Mouse (Mus musculus): ENCODE measurements around the gene Dph2. TPM values are rescaled to one million over a fixed set of nuclear protein-coding genes. Genes with fewer than 3 reads are reported as not detected.
A peak's percentile ranks its signal among the peaks of the same experiment; 100 is the strongest.

Dph2 gene
- not detected in 2 replicates for polyA plus RNA-seq (2012; ENCODE audit: insufficient read depth, insufficient read length, low replicate concordance, missing spikeins)

DNA sequence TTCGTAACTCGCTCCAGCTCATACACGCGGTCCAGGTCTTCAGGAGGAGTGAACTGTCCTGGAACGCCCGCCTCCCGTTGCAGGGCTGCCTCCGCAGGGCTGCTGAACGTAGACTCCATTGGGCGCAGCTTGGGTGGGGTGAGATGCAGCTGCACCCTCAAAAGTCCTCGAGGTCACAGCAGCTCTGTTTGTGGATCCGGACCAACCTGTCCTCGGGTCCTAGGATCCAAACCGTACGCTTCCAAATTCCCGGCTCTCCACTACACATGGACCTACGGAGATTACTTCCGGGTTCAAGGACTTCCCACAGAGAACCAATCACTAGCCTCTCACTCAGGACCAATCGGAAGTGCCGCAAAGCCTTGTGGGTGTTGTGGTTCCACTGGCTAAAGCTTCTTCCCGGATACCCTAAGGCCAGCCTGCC is at the start of gene Dph2:
TSS of gene Dph2 (minus strand) at position 295 of the 424 bp plus-strand sequence.
- Histone ChIP-seq H3K4me1 (ENCODE audit: control insufficient read depth, insufficient read depth, low read length) (peaks cover 9% of the 10 kb centered on the region), H3K4me3 (ENCODE audit: insufficient read depth, low read depth, low read length) (peak within 1 kb of the TSS; percentile 72), H3K27ac (ENCODE audit: insufficient read depth, low read depth, low read length) (0 out of 2 replicates have a peak within 1 kb of the TSS, but pooled peaks have one; percentile 3)
- 0% methylated on average over 21 of the region's 21 CpGs for WGBS
- TF ChIP-seq CTCF (IDR thresholded peaks at IDR 0.05; ENCODE audit: insufficient read depth, low read depth, low read length) (no peak), POLR2A (IDR thresholded peaks at IDR 0.05; ENCODE audit: insufficient read depth, low read depth, low read length) (no peak)

DNA sequence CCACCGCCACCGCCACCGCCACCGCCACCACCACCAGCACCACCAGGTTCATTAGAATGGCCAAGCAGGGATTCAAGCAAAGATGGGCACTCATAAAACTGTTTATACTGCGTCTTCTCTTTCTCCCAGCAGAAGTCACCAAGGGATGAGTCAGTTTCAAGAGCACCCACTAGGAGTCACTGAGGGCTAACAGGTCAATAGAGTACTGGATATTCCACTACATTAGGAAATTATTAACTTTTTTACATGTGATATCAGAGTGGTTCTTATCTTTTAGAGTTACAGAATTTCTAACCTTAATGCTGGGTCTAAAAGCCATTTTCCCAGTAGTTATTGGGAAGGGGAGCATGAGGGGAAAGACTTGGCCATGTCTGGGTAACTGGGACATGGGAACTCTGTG is 45.1 kb upstream of the Dph2 start:
- Histone ChIP-seq H3K27ac (ENCODE audit: insufficient read depth, low read depth, low read length) (no peak overlapping the region), H3K4me3 (ENCODE audit: insufficient read depth, low read depth, low read length) (no peak overlapping the region), H3K4me1 (ENCODE audit: control insufficient read depth, insufficient read depth, low read length) (no peaks in the 10 kb centered on the region)
- WGBS, result 92% methylated on average over 5 of the region's 5 CpGs
- TF ChIP-seq CTCF (IDR thresholded peaks at IDR 0.05; ENCODE audit: insufficient read depth, low read depth, low read length), result no peak
- TF ChIP-seq POLR2A (IDR thresholded peaks at IDR 0.05; ENCODE audit: insufficient read depth, low read depth, low read length), result no peak

- 93% methylated on average over 4 of the region's 4 CpGs for WGBS
- TF ChIP-seq POLR2A (IDR thresholded peaks at IDR 0.05; ENCODE audit: insufficient read depth, low read depth, low read length), result no peak
- no peak for TF ChIP-seq CTCF (IDR thresholded peaks at IDR 0.05; ENCODE audit: insufficient read depth, low read depth, low read length)
- H3K27ac ChIP-seq (ENCODE audit: insufficient read depth, low read depth, low read length), result no peak overlapping the region
Measured at GRCm38 (mm10) chr4:117934081-117934480, 42.2 kb upstream of the Dph2 start.

GRCm38 (mm10) chr4:117933248-117933647 is 41.4 kb upstream of the Dph2 start:
- 87% methylated on average over 5 of the region's 5 CpGs for WGBS
- TF ChIP-seq CTCF (IDR thresholded peaks at IDR 0.05; ENCODE audit: insufficient read depth, low read depth, low read length) (no peak), POLR2A (IDR thresholded peaks at IDR 0.05; ENCODE audit: insufficient read depth, low read depth, low read length) (no peak)
- no peak overlapping the region for H3K4me3 ChIP-seq (ENCODE audit: insufficient read depth, low read depth, low read length)
- no peak overlapping the region for H3K27ac ChIP-seq (ENCODE audit: insufficient read depth, low read depth, low read length)
- peaks cover 14% of the 10 kb centered on the region for H3K4me1 ChIP-seq (ENCODE audit: control insufficient read depth, insufficient read depth, low read length)

More at GRCm38 (mm10) chr4:117934081-117934480, 42.2 kb upstream of the Dph2 start:
- H3K4me3 ChIP-seq (ENCODE audit: insufficient read depth, low read depth, low read length), result no peak overlapping the region
- peaks cover 8% of the 10 kb centered on the region for H3K4me1 ChIP-seq (ENCODE audit: control insufficient read depth, insufficient read depth, low read length)

GRCm38 (mm10) chr4:117929391-117929881 is 37.6 kb upstream of the Dph2 start, which contains the start of gene Artn:
TSS of gene Artn (minus strand) at chr4:117929763.
- H3K27ac ChIP-seq (ENCODE audit: insufficient read depth, low read depth, low read length), result 0 out of 2 replicates have a peak within 1 kb of the TSS, but pooled peaks have one; percentile 16
- peaks cover 32% of the 10 kb centered on the region for H3K4me1 ChIP-seq (ENCODE audit: control insufficient read depth, insufficient read depth, low read length)
- no peak for TF ChIP-seq CTCF (IDR thresholded peaks at IDR 0.05; ENCODE audit: insufficient read depth, low read depth, low read length)
- TF ChIP-seq POLR2A (IDR thresholded peaks at IDR 0.05; ENCODE audit: insufficient read depth, low read depth, low read length), result no peak
- WGBS, result 11% methylated on average over 33 of the region's 33 CpGs
- H3K4me3 ChIP-seq (ENCODE audit: insufficient read depth, low read depth, low read length), result peak within 1 kb of the TSS; percentile 28

DNA sequence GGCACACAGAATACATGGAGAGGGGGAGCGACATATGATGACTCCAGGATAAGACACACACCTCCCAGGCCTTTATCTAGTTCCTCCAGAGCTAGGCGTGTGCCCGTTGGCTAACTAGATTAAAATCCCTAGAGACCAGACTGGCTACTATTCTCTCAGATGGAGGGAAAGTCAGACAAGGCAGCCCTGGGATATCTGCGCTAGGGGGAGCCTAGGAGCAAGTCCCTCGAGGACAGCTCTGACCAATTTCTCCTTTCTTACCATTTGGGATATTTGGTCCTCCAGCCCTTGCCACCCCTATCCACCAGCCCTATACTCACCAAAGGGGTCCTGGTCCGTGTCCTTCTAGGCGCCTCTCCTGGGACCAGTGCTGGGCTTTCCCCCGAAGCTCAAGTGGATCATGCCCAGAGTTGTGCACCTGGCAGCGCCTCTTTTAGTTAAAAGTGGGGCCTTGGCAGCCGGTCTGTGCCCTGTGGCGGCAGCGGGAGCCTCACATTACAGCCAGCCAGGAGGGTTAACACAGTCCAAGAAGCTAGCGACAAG is 36.9 kb upstream of the Dph2 start:
- TF ChIP-seq CTCF (IDR thresholded peaks at IDR 0.05; ENCODE audit: insufficient read depth, low read depth, low read length) (0 out of 2 replicates have a peak, but pooled peaks have one; percentile 7), POLR2A (IDR thresholded peaks at IDR 0.05; ENCODE audit: insufficient read depth, low read depth, low read length) (no peak)
- peak overlapping the region; percentile 28 for H3K4me3 ChIP-seq (ENCODE audit: insufficient read depth, low read depth, low read length)
- H3K27ac ChIP-seq (ENCODE audit: insufficient read depth, low read depth, low read length), result 0 out of 2 replicates have a peak overlapping the region, but pooled peaks have one; percentile 16
- WGBS, result 12% methylated on average over 13 of the region's 13 CpGs
- peaks cover 32% of the 10 kb centered on the region for H3K4me1 ChIP-seq (ENCODE audit: control insufficient read depth, insufficient read depth, low read length)

DNA sequence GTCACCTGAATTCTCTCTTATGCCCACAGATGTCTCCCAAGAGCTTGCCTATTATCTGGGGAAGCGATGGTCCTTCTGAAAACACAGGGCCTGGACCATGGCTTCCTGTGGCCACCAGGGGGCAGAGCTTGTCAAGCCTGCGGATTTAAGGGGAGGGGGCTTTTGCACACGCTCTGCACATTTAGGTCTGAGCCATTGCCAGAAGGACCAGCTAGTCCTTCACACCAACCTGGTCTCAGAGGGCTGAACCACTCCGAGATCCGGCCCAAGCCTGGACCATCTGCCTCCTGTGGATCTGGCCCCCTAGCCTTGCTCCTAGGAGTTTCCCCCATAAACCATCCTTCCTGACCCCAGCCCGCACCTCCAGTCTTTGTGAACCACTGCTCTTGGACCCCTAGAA is 36.4 kb upstream of the Dph2 start:
- no peak overlapping the region for H3K4me3 ChIP-seq (ENCODE audit: insufficient read depth, low read depth, low read length)
- TF ChIP-seq POLR2A (IDR thresholded peaks at IDR 0.05; ENCODE audit: insufficient read depth, low read depth, low read length) (no peak), CTCF (IDR thresholded peaks at IDR 0.05; ENCODE audit: insufficient read depth, low read depth, low read length) (peak; percentile 98)
- WGBS, result 24% methylated on average over 6 of the region's 6 CpGs
- H3K4me1 ChIP-seq (ENCODE audit: control insufficient read depth, insufficient read depth, low read length), result peaks cover 32% of the 10 kb centered on the region
- 0 out of 2 replicates have a peak overlapping the region, but pooled peaks have one; percentile 81 for H3K27ac ChIP-seq (ENCODE audit: insufficient read depth, low read depth, low read length)

- 2% methylated on average over 71 of the region's 71 CpGs for WGBS
- H3K27ac ChIP-seq (ENCODE audit: insufficient read depth, low read depth, low read length), result peak overlapping the region; percentile 81
- TF ChIP-seq POLR2A (IDR thresholded peaks at IDR 0.05; ENCODE audit: insufficient read depth, low read depth, low read length), result peak; percentile 91
- no peak for TF ChIP-seq CTCF (IDR thresholded peaks at IDR 0.05; ENCODE audit: insufficient read depth, low read depth, low read length)
Measured at GRCm38 (mm10) chr4:117926545-117927482, 35.0 kb upstream of the Dph2 start.

More at GRCm38 (mm10) chr4:117926545-117927482, 35.0 kb upstream of the Dph2 start:
- peak overlapping the region; percentile 57 for H3K4me3 ChIP-seq (ENCODE audit: insufficient read depth, low read depth, low read length)
- peaks cover 32% of the 10 kb centered on the region for H3K4me1 ChIP-seq (ENCODE audit: control insufficient read depth, insufficient read depth, low read length)
